Mouse (Mus musculus) hindbrain, embryonic 11.5 days (tissue): ENCODE results near the gene Mindy2. TPM values are rescaled to one million over a fixed set of nuclear protein-coding genes. Genes with fewer than 3 reads are reported as not detected.
"Not testable (repeated sequence)": the region's sequence is repeated elsewhere in the genome, so short reads cannot be mapped to it uniquely, and the experiment has no call there.

Source experiments
- ATAC-seq: fragments of 200-750 bp; cut with Nextera tagmentation; 2 replicates; pipeline ENCODE4 v1.8.0; 2017; ENCODE audit warnings: mild to moderate bottlenecking, moderate TSS enrichment, moderate library complexity; ENCODE audit not compliant: low FRiP score
- DNase-seq: peaks from one replicate; pipeline ENCODE4 v3.0.0-alpha.2; 2015; ENCODE audit warnings: low spot score
- H3K27ac ChIP-seq: fragments of 300-500 bp; sonication (generic); 2 replicates; pipeline ENCODE4 v1.5.1; 2014; ENCODE audit warnings: mild to moderate bottlenecking, low read depth, low read length
- H3K27me3 ChIP-seq: fragments of 300-500 bp; sonication (generic); 2 replicates; pipeline ENCODE4 v1.6.1; 2014; ENCODE audit warnings: mild to moderate bottlenecking, low read length, moderate library complexity, mixed read lengths; ENCODE audit not compliant: control insufficient read depth, insufficient read depth
- H3K36me3 ChIP-seq: fragments of 300-500 bp; sonication (generic); 2 replicates; pipeline ENCODE4 v1.6.1; 2014; ENCODE audit warnings: mild to moderate bottlenecking, low read length, moderate library complexity, mixed read lengths; ENCODE audit not compliant: control insufficient read depth, insufficient read depth
- H3K4me1 ChIP-seq: fragments of 300-500 bp; sonication (generic); replicated peaks from 2 replicates; pipeline ENCODE4 v1.6.1; 2014; ENCODE audit warnings: low read length, mixed read lengths; ENCODE audit not compliant: control insufficient read depth, insufficient read depth
- H3K4me2 ChIP-seq: fragments of 300-500 bp; sonication (generic); replicated peaks from 2 replicates; pipeline ENCODE4 v1.6.1; 2014; ENCODE audit warnings: mild to moderate bottlenecking, low read depth, low read length
- H3K4me3 ChIP-seq: fragments of 300-500 bp; sonication (generic); 2 replicates; pipeline ENCODE4 v1.5.1; 2014; ENCODE audit warnings: low read depth, low read length
- H3K9ac ChIP-seq: fragments of 300-500 bp; sonication (generic); 2 replicates; pipeline ENCODE4 v1.6.1; 2014; ENCODE audit warnings: low read depth, low read length
- H3K9me3 ChIP-seq: fragments of 300-500 bp; sonication (generic); 2 replicates; pipeline ENCODE4 v1.6.1; 2016; ENCODE audit warnings: low read length; ENCODE audit not compliant: control insufficient read depth
- WGBS: fragments of 180-500 bp; shearing (Covaris S2); extraction: QIAGEN DNeasy Blood & Tissue Kit; methylation state at CpG from one replicate; pipeline ENCODE4 v1.1.7; 2014; 5-methylcytosine and 5-hydroxymethylcytosine counted together
- polyA plus RNA-seq: library from polyadenylated mRNA; unstranded; fragments of >200 nt; fragmentation: Nextera tagmentation; extraction: Ambion mirVana; gene quantifications from 2 replicates; pipeline ENCODE4 v1.2.1, GENCODE M21; 2014

Gene Mindy2
- polyA plus RNA-seq, 1 experiment from 2014 or later: 11.1 TPM

DNA sequence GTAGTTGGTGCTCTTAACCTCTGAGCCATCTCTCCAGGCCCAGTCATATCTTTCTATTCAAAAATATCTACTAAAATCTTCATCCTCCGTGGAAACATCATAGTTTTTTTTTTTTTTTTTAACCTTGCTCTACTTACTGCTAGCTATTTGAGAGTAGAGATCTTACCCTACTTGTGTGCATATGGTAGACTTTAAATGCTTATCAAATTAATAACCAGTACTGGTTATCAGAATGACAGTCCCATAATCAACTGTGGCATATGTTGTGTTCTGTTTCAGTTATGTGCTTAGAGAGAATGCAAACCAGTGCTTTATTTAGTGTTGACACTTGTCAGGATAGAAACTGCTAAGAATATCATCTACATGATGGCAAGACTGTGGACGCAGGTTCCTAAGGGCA lies 78.9 kb downstream of the Mindy2 start:
- DNase-seq: no peak
- H3K36me3 ChIP-seq: peaks cover 10% of the 10 kb centered on the region; the same call in 1 of the 2 replicates
- no peak overlapping the region for H3K4me2 ChIP-seq

DNA sequence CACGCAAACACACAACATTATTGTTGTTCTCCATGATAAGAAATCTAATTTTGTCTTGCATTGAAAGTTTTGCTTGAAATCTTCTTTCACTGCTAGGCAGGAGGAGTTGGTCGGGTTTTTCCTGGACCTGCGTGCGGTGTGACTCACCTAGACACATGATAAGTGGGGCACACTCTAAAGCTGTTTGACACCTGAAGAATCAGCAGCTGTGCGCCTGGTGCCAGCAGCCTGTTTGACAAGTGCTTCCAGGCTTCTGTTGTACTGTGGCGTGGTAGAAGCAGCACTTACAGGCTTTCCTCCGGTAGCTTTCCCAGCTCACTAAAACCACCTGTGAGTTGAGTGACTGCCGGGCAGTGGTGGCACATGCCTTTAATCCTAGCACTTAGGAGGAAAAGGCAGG lies 86.6 kb downstream of the Mindy2 start:
- H3K4me3 ChIP-seq: no peak overlapping the region
- no peak overlapping the region for H3K9ac ChIP-seq
- no peaks in the 10 kb centered on the region for H3K4me1 ChIP-seq
- H3K27me3 ChIP-seq: no peaks in the 10 kb centered on the region
- DNase-seq (no peak), ATAC-seq (no peak)
- no peaks in the 10 kb centered on the region for H3K36me3 ChIP-seq
- 92% methylated on average over 8 of the region's 8 CpGs for WGBS
- H3K9me3 ChIP-seq: no peaks in the 10 kb centered on the region
- no peak overlapping the region for H3K4me2 ChIP-seq
- H3K27ac ChIP-seq: no peak overlapping the region

More for the DNA sequence above, 78.9 kb downstream of the Mindy2 start:
- Histone ChIP-seq H3K4me1 (no peaks in the 10 kb centered on the region), H3K9me3 (no peaks in the 10 kb centered on the region), H3K27me3 (no peaks in the 10 kb centered on the region), H3K9ac (no peak overlapping the region), H3K4me3 (no peak overlapping the region), H3K27ac (no peak overlapping the region)
- no peak for ATAC-seq
- 98% methylated on average over 2 of the region's 2 CpGs for WGBS

DNA sequence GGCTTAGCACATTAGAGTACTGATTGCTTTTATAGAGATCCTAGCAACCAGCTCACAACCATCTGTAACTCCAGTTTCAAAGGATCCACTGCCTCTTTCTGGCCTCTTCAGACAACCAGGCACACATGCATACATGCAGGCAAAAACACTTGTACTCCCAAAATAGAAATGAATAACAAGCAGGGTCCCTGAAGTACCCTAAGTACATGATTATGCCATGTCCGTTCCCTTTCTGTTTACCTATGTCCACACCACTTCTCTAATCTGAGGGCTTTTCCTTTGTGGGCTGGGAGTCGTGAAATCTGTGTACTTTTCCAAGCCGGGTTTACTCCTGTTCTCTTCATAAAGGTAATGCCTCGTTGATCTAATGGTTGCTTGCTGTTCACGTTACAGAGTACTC lies 89.3 kb downstream of the Mindy2 start:
- Histone ChIP-seq H3K27me3 (no peaks in the 10 kb centered on the region), H3K4me3 (no peak overlapping the region), H3K27ac (no peak overlapping the region), H3K36me3 (no peaks in the 10 kb centered on the region), H3K9ac (no peak overlapping the region), H3K4me1 (no peaks in the 10 kb centered on the region), H3K9me3 (no peaks in the 10 kb centered on the region), H3K4me2 (no peak overlapping the region)
- ATAC-seq (no peak), DNase-seq (no peak)
- WGBS: 96% methylated on average over 5 of the region's 5 CpGs

DNA sequence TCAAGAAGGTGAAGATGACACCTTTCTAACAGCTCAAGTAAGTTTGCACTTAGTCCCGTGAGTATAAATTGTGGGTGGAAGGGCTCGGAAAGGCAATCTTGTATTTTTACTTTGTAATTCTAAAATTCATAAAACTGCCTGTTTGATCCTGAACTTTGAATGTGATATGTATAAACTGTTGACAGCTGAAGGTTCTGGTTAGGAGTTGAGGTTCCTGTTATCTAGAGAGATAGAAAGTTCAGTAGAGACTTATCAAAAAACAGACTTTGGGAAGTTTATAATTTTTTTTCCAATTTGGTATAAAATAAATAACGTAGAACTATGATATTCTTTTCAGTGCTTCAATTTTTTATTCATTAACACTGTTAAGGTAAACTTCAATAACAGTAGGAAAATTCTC lies 94.1 kb downstream of the Mindy2 start:
- Histone ChIP-seq H3K9ac (no peak overlapping the region), H3K4me1 (no peaks in the 10 kb centered on the region), H3K4me2 (no peak overlapping the region), H3K4me3 (no peak overlapping the region), H3K9me3 (no peaks in the 10 kb centered on the region), H3K27ac (no peak overlapping the region), H3K36me3 (no peaks in the 10 kb centered on the region), H3K27me3 (no peaks in the 10 kb centered on the region)
- no peak for ATAC-seq
- 94% methylated on average over 3 of the region's 3 CpGs for WGBS
- no peak for DNase-seq

DNA sequence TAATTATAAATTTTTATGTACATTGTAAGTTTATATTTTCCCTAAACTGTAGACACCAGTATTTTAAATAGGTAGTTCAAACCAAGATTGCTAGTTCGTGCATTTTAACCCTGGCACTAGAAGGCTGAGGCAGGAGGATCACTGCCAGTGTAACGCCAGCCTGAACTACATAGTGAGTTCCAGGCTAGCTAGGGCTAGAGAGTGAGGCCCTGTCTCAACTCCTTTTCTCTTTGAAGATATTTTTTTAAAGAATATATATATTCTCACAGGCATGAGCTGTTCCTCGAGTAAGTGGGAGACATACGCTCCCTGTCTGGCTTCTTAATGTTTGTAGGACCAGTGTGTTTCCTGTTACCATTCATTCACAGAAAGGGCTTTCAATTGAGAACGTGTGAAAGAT lies 100.2 kb downstream of the Mindy2 start:
- Histone ChIP-seq H3K4me3 (no peak overlapping the region), H3K9me3 (no peaks in the 10 kb centered on the region), H3K4me2 (no peak overlapping the region), H3K27ac (no peak overlapping the region), H3K4me1 (no peaks in the 10 kb centered on the region), H3K36me3 (peaks cover 5% of the 10 kb centered on the region; the same call in 1 of the 2 replicates), H3K9ac (no peak overlapping the region), H3K27me3 (no peaks in the 10 kb centered on the region)
- DNase-seq (no peak), ATAC-seq (no peak)
- WGBS: 91% methylated on average over 5 of the region's 5 CpGs

DNA sequence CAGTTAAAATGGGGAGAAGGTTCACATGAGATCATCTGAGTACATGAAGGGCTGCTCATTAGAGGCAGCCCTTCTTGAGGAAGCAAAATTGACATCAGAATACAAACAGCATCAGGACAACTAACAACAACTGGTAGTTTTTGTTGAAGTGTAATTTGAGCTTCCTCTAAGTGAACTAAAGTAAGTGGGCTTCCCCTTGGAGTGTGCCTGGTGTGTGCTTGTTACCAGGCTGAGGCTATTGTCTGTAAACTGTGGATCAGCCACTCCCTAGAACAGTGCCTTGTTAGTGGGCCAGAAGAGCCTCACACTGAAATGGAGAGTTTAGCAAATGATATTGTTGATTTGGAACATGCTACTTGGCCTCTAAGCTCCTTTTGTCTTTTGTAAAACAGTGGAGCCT lies 101.5 kb downstream of the Mindy2 start:
- Histone ChIP-seq H3K9me3 (no peaks in the 10 kb centered on the region), H3K27me3 (no peaks in the 10 kb centered on the region), H3K27ac (no peak overlapping the region), H3K4me1 (no peaks in the 10 kb centered on the region), H3K9ac (no peak overlapping the region), H3K36me3 (peaks cover 9% of the 10 kb centered on the region; the same call in 1 of the 2 replicates), H3K4me2 (no peak overlapping the region), H3K4me3 (no peak overlapping the region)
- ATAC-seq (no peak), DNase-seq (no peak)

DNA sequence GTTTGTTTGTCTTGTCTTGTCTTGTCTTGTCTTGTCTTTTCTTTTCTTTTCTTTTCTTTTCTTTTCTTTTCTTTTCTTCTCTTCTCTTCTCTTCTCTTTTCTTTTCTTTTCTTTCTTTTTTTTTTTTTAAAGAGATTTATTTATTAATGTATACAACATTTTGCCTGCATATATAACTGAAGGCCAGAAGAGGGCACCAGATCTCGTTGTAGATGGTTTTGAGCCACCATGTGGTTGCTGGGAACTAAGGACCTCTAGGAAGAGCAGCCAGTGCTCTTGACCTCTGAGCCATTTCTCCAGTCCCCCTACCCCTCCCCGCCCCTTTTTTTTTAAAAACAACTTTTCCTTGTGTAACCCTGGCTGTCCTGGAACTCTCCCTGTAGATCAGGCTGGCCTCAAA lies 104.7 kb downstream of the Mindy2 start:
- not testable (repeated sequence) for H3K4me3 ChIP-seq, H3K4me2 ChIP-seq, H3K4me1 ChIP-seq, H3K27ac ChIP-seq, DNase-seq, H3K9ac ChIP-seq, H3K9me3 ChIP-seq, ATAC-seq, H3K27me3 ChIP-seq, H3K36me3 ChIP-seq
- WGBS: 100% methylated on average over 2 of the region's 2 CpGs

DNA sequence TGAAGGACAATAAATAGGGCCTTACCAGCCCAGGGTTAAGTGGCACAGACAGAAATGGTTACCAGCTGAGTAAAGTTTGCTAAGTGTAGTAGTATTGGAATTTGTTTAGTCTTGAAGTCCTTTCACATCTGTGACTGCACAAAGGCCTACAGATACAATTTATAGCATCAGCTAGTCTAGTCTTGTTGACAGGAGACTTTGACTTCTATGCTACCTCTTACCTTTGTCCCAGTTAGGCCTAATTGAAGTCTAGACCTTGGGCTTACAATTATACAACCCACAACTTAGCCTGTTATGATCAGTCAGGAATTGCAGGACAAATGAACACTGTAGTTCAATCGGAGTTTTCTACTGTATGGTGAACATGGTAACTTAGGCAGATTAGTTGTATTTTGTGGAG lies 105.5 kb downstream of the Mindy2 start:
- ATAC-seq: no peak
- 100% methylated on average over 1 of the region's 1 CpGs for WGBS
- no peak for DNase-seq
- Histone ChIP-seq H3K36me3 (peaks cover 9% of the 10 kb centered on the region; the same call in 1 of the 2 replicates), H3K4me2 (no peak overlapping the region), H3K4me3 (no peak overlapping the region), H3K27ac (no peak overlapping the region), H3K4me1 (no peaks in the 10 kb centered on the region), H3K27me3 (no peaks in the 10 kb centered on the region), H3K9me3 (no peaks in the 10 kb centered on the region), H3K9ac (no peak overlapping the region)
